Mouse (Mus musculus) small intestine, adult 2 months (tissue): ENCODE results near the gene Obscn. TPM values are rescaled to one million over a fixed set of nuclear protein-coding genes. Genes with fewer than 3 reads are reported as not detected.

Experiments
- H3K27ac ChIP-seq: fragments of 200-500 bp; 2 replicates; pipeline ENCODE4 v1.5.1; 2012; ENCODE audit warnings: low read depth, low read length, control low read depth, inconsistent platforms; ENCODE audit not compliant: insufficient read depth
- H3K27me3 ChIP-seq: fragments of 200-500 bp; 2 replicates; pipeline ENCODE4 v1.6.1; 2012; ENCODE audit warnings: mild to moderate bottlenecking, moderate library complexity, low read length, inconsistent platforms; ENCODE audit not compliant: control insufficient read depth, insufficient read depth
- H3K36me3 ChIP-seq: fragments of 200-500 bp; 2 replicates; pipeline ENCODE4 v1.6.1; 2012; ENCODE audit warnings: mild to moderate bottlenecking, low read length, control low read depth, inconsistent platforms; ENCODE audit not compliant: control insufficient read depth, insufficient read depth
- H3K4me1 ChIP-seq: fragments of 200-500 bp; 2 replicates; pipeline ENCODE4 v1.6.1; 2012; ENCODE audit warnings: low read length, inconsistent platforms, mixed read lengths; ENCODE audit not compliant: control insufficient read depth, insufficient read depth, insufficient read length
- H3K4me3 ChIP-seq: fragments of 200-500 bp; 2 replicates; pipeline ENCODE4 v1.5.1; 2012; ENCODE audit warnings: low read depth, mild to moderate bottlenecking, control low read depth, inconsistent platforms, low read length, moderate library complexity
- CTCF ChIP-seq: fragments of 200-500 bp; IDR thresholded peaks from 2 replicates; pipeline ENCODE4 v1.5.1; 2012; ENCODE audit warnings: low read depth, mild to moderate bottlenecking, control low read depth, inconsistent platforms, low read length, moderate library complexity, mixed read lengths; ENCODE audit not compliant: insufficient replicate concordance, insufficient read length; ENCODE audit errors: extremely low read depth
- POLR2A ChIP-seq: fragments of 200-500 bp; IDR thresholded peaks from 2 replicates; pipeline ENCODE4 v1.6.1; 2012; ENCODE audit warnings: low read depth, mild to moderate bottlenecking, control low read depth, inconsistent platforms, low read length, moderate library complexity
- WGBS: fragments of 180-500 bp; shearing (Covaris S2); methylation state at CpG from one replicate; pipeline ENCODE4 v1.1.7; 2018; 5-methylcytosine and 5-hydroxymethylcytosine counted together
- polyA plus RNA-seq: library from polyadenylated mRNA; depleted of rRNA; stranded (reverse); fragments of >200 nt; gene quantifications from 2 replicates; pipeline ENCODE4 v1.2.3, GENCODE M21; 2012; rRNA removed

Gene Obscn
- 0.57 and 1.2 TPM in 2 replicates for polyA plus RNA-seq

GRCm38 (mm10) chr11:59135904-59136452, at the start of gene Obscn:
TSS of gene Obscn (minus strand) at chr11:59136402.
- Histone ChIP-seq H3K27ac (no peak within 1 kb of the TSS), H3K27me3 (peaks cover 29% of the 10 kb centered on the region), H3K36me3 (no peaks in the 10 kb centered on the region), H3K4me3 (peak within 1 kb of the TSS; percentile 25), H3K4me1 (peaks cover 18% of the 10 kb centered on the region)
- 13% methylated on average over 44 of the region's 44 CpGs for WGBS
- no peak for TF ChIP-seq POLR2A
- TF ChIP-seq CTCF = no peak

- H3K4me3 ChIP-seq = no peak overlapping the region
- H3K4me1 ChIP-seq = peaks cover 37% of the 10 kb centered on the region
- 93% methylated on average over 5 of the region's 5 CpGs for WGBS
- no peak overlapping the region for H3K27ac ChIP-seq
- TF ChIP-seq CTCF (no peak), POLR2A (no peak)
- no peaks in the 10 kb centered on the region for H3K27me3 ChIP-seq
- peaks cover 20% of the 10 kb centered on the region for H3K36me3 ChIP-seq
These were observed 49.3 kb upstream of the Obscn start for GRCm38 (mm10) chr11:59185490-59185889.

GRCm38 (mm10) chr11:59183821-59184220, 47.6 kb upstream of the Obscn start:
- TF ChIP-seq POLR2A (no peak), CTCF (peak; percentile 79; the same call in 1 of the 2 replicates)
- 12% methylated on average over 3 of the region's 3 CpGs for WGBS
- Histone ChIP-seq H3K4me3 (peak overlapping the region; percentile 5; the same call in 1 of the 2 replicates), H3K27ac (peak overlapping the region; percentile 88), H3K4me1 (peaks cover 35% of the 10 kb centered on the region), H3K36me3 (peaks cover 20% of the 10 kb centered on the region), H3K27me3 (no peaks in the 10 kb centered on the region)

GRCm38 (mm10) chr11:59182864-59183331, 46.7 kb upstream of the Obscn start, which contains the start of gene Gjc2:
TSS of gene Gjc2 (minus strand) at chr11:59183213.
- 21% methylated on average over 3 of the region's 3 CpGs for whole genome bisulfite sequencing
- TF ChIP-seq CTCF (no peak), POLR2A (no peak)
- peak within 1 kb of the TSS; percentile 29 for H3K4me3 ChIP-seq

GRCm38 (mm10) chr11:59176921-59177320, 40.7 kb upstream of the Obscn start:
- H3K27ac ChIP-seq = no peak overlapping the region
- 0 out of 2 replicates have a peak, but pooled peaks cover 3% of the 10 kb centered on the region for H3K4me1 ChIP-seq
- 15% methylated on average over 34 of the region's 34 CpGs for WGBS
- H3K27me3 ChIP-seq = peaks cover 19% of the 10 kb centered on the region
- 0 out of 2 replicates have a peak overlapping the region, but pooled peaks have one; percentile 9 for H3K4me3 ChIP-seq
- no peaks in the 10 kb centered on the region for H3K36me3 ChIP-seq
- TF ChIP-seq POLR2A (no peak), CTCF (no peak)

More at GRCm38 (mm10) chr11:59182864-59183331, 46.7 kb upstream of the Obscn start, which contains the start of gene Gjc2:
- Histone ChIP-seq H3K36me3 (peaks cover 20% of the 10 kb centered on the region), H3K27me3 (no peaks in the 10 kb centered on the region), H3K4me1 (peaks cover 32% of the 10 kb centered on the region), H3K27ac (peak within 1 kb of the TSS; percentile 88)

- Histone ChIP-seq H3K4me3 (0 out of 2 replicates have a peak overlapping the region, but pooled peaks have one; percentile 9), H3K27me3 (peaks cover 19% of the 10 kb centered on the region)
- WGBS = 6% methylated on average over 48 of the region's 48 CpGs
These were observed 40.3 kb upstream of the Obscn start for GRCm38 (mm10) chr11:59176475-59176874.

GRCm38 (mm10) chr11:59174189-59174838, 38.1 kb upstream of the Obscn start:
- H3K4me1 ChIP-seq = 0 out of 2 replicates have a peak, but pooled peaks cover 3% of the 10 kb centered on the region
- H3K27ac ChIP-seq = no peak overlapping the region
- no peaks in the 10 kb centered on the region for H3K36me3 ChIP-seq
- TF ChIP-seq CTCF = no peak
- H3K27me3 ChIP-seq = peaks cover 19% of the 10 kb centered on the region
- WGBS = 63% methylated on average over 6 of the region's 6 CpGs
- no peak overlapping the region for H3K4me3 ChIP-seq

More at GRCm38 (mm10) chr11:59176475-59176874, 40.3 kb upstream of the Obscn start:
- TF ChIP-seq CTCF (no peak), POLR2A (no peak)
- Histone ChIP-seq H3K36me3 (no peaks in the 10 kb centered on the region), H3K27ac (no peak overlapping the region), H3K4me1 (0 out of 2 replicates have a peak, but pooled peaks cover 3% of the 10 kb centered on the region)
